Mouse (Mus musculus) CH12.LX (cell line): ENCODE results near the gene Hist1h2ba. TPM values are rescaled to one million over a fixed set of nuclear protein-coding genes. Genes with fewer than 3 reads are reported as not detected.

ENCODE experiments used
- DNase-seq: peaks from one replicate; pipeline ENCODE4 v3.0.0-alpha.2; 2013; ENCODE audit errors: extremely low read depth
- H3K27ac ChIP-seq: 2 replicates; pipeline ENCODE4 v1.5.1; 2012; ENCODE audit warnings: low read depth, mild to moderate bottlenecking, control low read depth, moderate library complexity; ENCODE audit not compliant: insufficient read depth
- H3K27me3 ChIP-seq: replicated peaks from 2 replicates; pipeline ENCODE3; 2012; ENCODE audit warnings: inconsistent platforms
- H3K36me3 ChIP-seq, 2 experiments: replicated peaks in 1 of 2; 2 replicates each; pipeline versions ENCODE3 to v1.6.1; 2012; ENCODE audit warnings: inconsistent platforms in 1 of 2, low read length in 1 of 2, mild to moderate bottlenecking in 1 of 2, mixed read lengths in 1 of 2, moderate library complexity in 1 of 2; ENCODE audit not compliant: control insufficient read depth in 1 of 2, insufficient read depth in 1 of 2
- H3K4me1 ChIP-seq, 2 experiments: 2 replicates each; pipeline ENCODE4 v1.6.1; 2012; ENCODE audit warnings: inconsistent platforms in 1 of 2, moderate library complexity in 1 of 2; ENCODE audit not compliant: insufficient read depth in 2 of 2, control insufficient read depth in 1 of 2
- H3K4me2 ChIP-seq: 2 replicates; pipeline ENCODE4 v1.6.1; 2012; ENCODE audit warnings: low read depth, mild to moderate bottlenecking, control low read depth; ENCODE audit not compliant: poor library complexity, insufficient read depth, severe bottlenecking
- H3K4me3 ChIP-seq, 3 experiments: fragments of 150-350 bp in 1 of 3; sonication (generic) in 1 of 3; replicated peaks in 1 of 3; 2 replicates each; pipeline versions ENCODE3 to v1.5.1; 2011 to 2012; ENCODE audit warnings: low read depth in 2 of 3, low read length in 2 of 3, mild to moderate bottlenecking in 2 of 3, moderate library complexity in 2 of 3, control low read depth in 1 of 3, improper control_type of control experiment in 1 of 3, inconsistent platforms in 1 of 3, mixed read lengths in 1 of 3; ENCODE audit not compliant: poor library complexity in 1 of 3
- H3K79me2 ChIP-seq: replicated peaks from 2 replicates; pipeline ENCODE4 v1.6.1; 2012; ENCODE audit warnings: mild to moderate bottlenecking, moderate library complexity; ENCODE audit not compliant: control insufficient read depth, poor library complexity, insufficient read depth, severe bottlenecking; ENCODE audit errors: extremely low read depth
- H3K9ac ChIP-seq: 2 replicates; pipeline ENCODE4 v1.6.1; 2012; ENCODE audit warnings: low read depth, mild to moderate bottlenecking, control low read depth, moderate library complexity; ENCODE audit not compliant: insufficient read depth
- H3K9me3 ChIP-seq: replicated peaks from 2 replicates; pipeline ENCODE3; 2012; ENCODE audit warnings: low read length, inconsistent platforms, mixed read lengths
- CHD1 ChIP-seq: IDR thresholded peaks from 2 replicates; pipeline ENCODE4 v1.6.1; 2012; ENCODE audit warnings: low read depth, low read length, improper control_type of control experiment, inconsistent platforms
- CHD2 ChIP-seq: IDR thresholded peaks from 2 replicates; pipeline ENCODE4 v1.6.1; 2011; ENCODE audit warnings: low read length, improper control_type of control experiment
- CTCF ChIP-seq, 2 experiments: IDR thresholded peaks in 1 of 2; conservative IDR thresholded peaks in 1 of 2; 2 replicates each; pipeline ENCODE4 v1.5.1; 2011 to 2012; ENCODE audit warnings: low read depth in 2 of 2, low read length in 2 of 2, improper control_type of control experiment in 1 of 2, inconsistent platforms in 1 of 2, mild to moderate bottlenecking in 1 of 2, moderate library complexity in 1 of 2
- E2F4 ChIP-seq: IDR thresholded peaks from 2 replicates; pipeline ENCODE4 v1.6.1; 2011; ENCODE audit warnings: low read depth, low read length, improper control_type of control experiment; ENCODE audit not compliant: insufficient replicate concordance
- EP300 ChIP-seq: IDR thresholded peaks from 2 replicates; pipeline ENCODE4 v1.6.1; 2011; ENCODE audit warnings: low read length, improper control_type of control experiment
- ETS1 ChIP-seq: conservative IDR thresholded peaks from 2 replicates; pipeline ENCODE4 v1.6.1; 2012; ENCODE audit warnings: low read depth, mild to moderate bottlenecking, inconsistent platforms, low read length, improper control_type of control experiment, moderate library complexity
- JUND ChIP-seq: conservative IDR thresholded peaks from 2 replicates; pipeline ENCODE4 v1.6.1; 2011; ENCODE audit warnings: low read depth, low read length, improper control_type of control experiment
- KAT2A ChIP-seq: IDR thresholded peaks from 2 replicates; pipeline ENCODE4 v1.6.1; 2012; ENCODE audit warnings: low read length, improper control_type of control experiment, inconsistent platforms; ENCODE audit not compliant: insufficient replicate concordance
- MAZ ChIP-seq: IDR thresholded peaks from 2 replicates; pipeline ENCODE4 v1.6.1; 2012; ENCODE audit warnings: low read depth, mild to moderate bottlenecking, inconsistent platforms, low read length, improper control_type of control experiment, moderate library complexity
- MEF2A ChIP-seq: IDR thresholded peaks from 2 replicates; pipeline ENCODE4 v1.6.1; 2014; ENCODE audit warnings: low read depth, mild to moderate bottlenecking, inconsistent platforms, low read length, improper control_type of control experiment, borderline replicate concordance
- MXI1 ChIP-seq: IDR thresholded peaks from 2 replicates; pipeline ENCODE4 v1.6.1; 2011; ENCODE audit warnings: mild to moderate bottlenecking, low read depth, low read length, improper control_type of control experiment
- NELFE ChIP-seq: IDR thresholded peaks from 2 replicates; pipeline ENCODE4 v1.6.1; 2011; ENCODE audit warnings: low read depth, low read length, improper control_type of control experiment
- PAX5 ChIP-seq: IDR thresholded peaks from 2 replicates; pipeline ENCODE4 v1.6.1; 2012; ENCODE audit warnings: low read length, inconsistent platforms, mixed read lengths
- TBP ChIP-seq: conservative IDR thresholded peaks from 2 replicates; pipeline ENCODE4 v1.6.1; 2011; ENCODE audit warnings: low read depth, low read length, improper control_type of control experiment
- TCF12 ChIP-seq: IDR thresholded peaks from 2 replicates; pipeline ENCODE4 v1.6.1; 2014; ENCODE audit warnings: low read depth, mild to moderate bottlenecking, inconsistent platforms, low read length, improper control_type of control experiment
- UBTF ChIP-seq: IDR thresholded peaks from 2 replicates; pipeline ENCODE4 v1.6.1; 2012; ENCODE audit warnings: low read depth, mild to moderate bottlenecking, inconsistent platforms, low read length, improper control_type of control experiment, moderate library complexity
- USF1 ChIP-seq: IDR thresholded peaks from 2 replicates; pipeline ENCODE4 v1.6.1; 2014; ENCODE audit warnings: low read depth, mild to moderate bottlenecking, inconsistent platforms, low read length, improper control_type of control experiment
- ZC3H11A ChIP-seq: IDR thresholded peaks from 2 replicates; pipeline ENCODE4 v1.6.1; 2012; ENCODE audit warnings: low read depth, mild to moderate bottlenecking, inconsistent platforms, low read length, improper control_type of control experiment
- ZMIZ1 ChIP-seq: IDR thresholded peaks from 2 replicates; pipeline ENCODE4 v1.6.1; 2012; ENCODE audit warnings: low read depth, mild to moderate bottlenecking, inconsistent platforms, low read length, improper control_type of control experiment
- dilution Hi-C: fragments of 300-500 bp; cut with MboI; formaldehyde crosslinking; loops from 2 replicates; pipeline ENCODE4 v1.14.3; 2020; ENCODE audit warnings: low sequenced_read_pairs; ENCODE audit not compliant: extremely low pct_unique_long_range_greater_than_20kb, extremely low pct_ligation_motif_present
- in situ Hi-C: fragments of 300-500 bp; cut with MboI; formaldehyde crosslinking; loops from 3 replicates; pipeline ENCODE4 v1.14.3; 2019; ENCODE audit warnings: low sequenced_read_pairs, low pct_ligation_motif_present, low pct_unique_long_range_greater_than_20kb, mixed read lengths
- polyA plus RNA-seq: library from polyadenylated mRNA; unstranded; fragments of >175 nt; gene quantifications from 2 replicates; pipeline ENCODE4 v1.2.1, GENCODE M21; 2012; ENCODE audit warnings: low read depth; ENCODE audit not compliant: insufficient read length
- total RNA-seq, 2 experiments: library from RNA; depleted of rRNA; stranded (reverse); fragments of 300-350 nt in 1 of 2; fragments of >200 nt in 1 of 2; gene quantifications; 2 replicates each; pipeline ENCODE4 v1.2.3; 2012 to 2014

Gene Hist1h2ba
- total and polyA plus RNA-seq, 3 experiments, result not detected

- in situ Hi-C loops, result no loop called here
- no peak overlapping the region for H3K4me3 ChIP-seq
- H3K36me3 ChIP-seq, result no peaks in the 10 kb centered on the region
- no peak overlapping the region for H3K27ac ChIP-seq
- no peaks in the 10 kb centered on the region for H3K79me2 ChIP-seq
- DNase-seq, result no peak
- TF ChIP-seq CTCF (conservative IDR thresholded peaks at IDR 0.05 in 1 of 2, IDR thresholded peaks at IDR 0.05 in 1 of 2; ENCODE audit: low read depth in 2 of 2, low read length in 2 of 2) (no peak), E2F4 (no peak), TBP (no peak), KAT2A (no peak), JUND (no peak), MEF2A (no peak), NELFE (no peak), EP300 (no peak), PAX5 (no peak), MXI1 (no peak), ETS1 (no peak), CHD2 (no peak)
- TF ChIP-seq, all 38 proteins: peak for 0
- Histone ChIP-seq H3K4me2 (no peak overlapping the region), H3K4me1 (no peaks in the 10 kb centered on the region), H3K9ac (no peak overlapping the region), H3K9me3 (no peaks in the 10 kb centered on the region), H3K27me3 (no peaks in the 10 kb centered on the region)
- dilution Hi-C loops, result no loop called here
Observed at GRCm38 (mm10) chr13:23898242-23898641, 35.7 kb downstream of the Hist1h2ba start.

DNA sequence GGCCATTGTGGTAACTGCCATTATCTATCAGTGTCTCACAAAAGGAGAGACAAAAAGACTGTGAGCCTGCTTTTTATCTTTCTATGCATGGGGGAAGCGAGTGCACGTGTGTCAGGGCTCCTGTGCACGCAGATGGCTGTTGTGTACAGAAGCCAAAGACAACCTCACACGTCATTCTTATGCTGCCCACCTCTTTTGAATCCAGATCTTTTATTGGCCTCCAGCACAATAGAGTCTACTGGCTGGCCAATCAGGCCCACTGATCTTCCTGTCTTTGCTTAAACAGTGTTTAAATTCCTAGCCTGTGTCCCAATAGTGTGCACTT is 40.7 kb downstream of the Hist1h2ba start:
- H3K27me3 ChIP-seq, result no peaks in the 10 kb centered on the region
- TF ChIP-seq ZMIZ1 (no peak), UBTF (no peak), USF1 (no peak), MXI1 (no peak), KAT2A (no peak), ZC3H11A (no peak), TCF12 (no peak), CHD1 (no peak), CTCF (conservative IDR thresholded peaks at IDR 0.05 in 1 of 2, IDR thresholded peaks at IDR 0.05 in 1 of 2; ENCODE audit: low read depth in 2 of 2, low read length in 2 of 2) (no peak), MAZ (no peak)
- TF ChIP-seq, all 38 proteins: peak for 0
- Histone ChIP-seq H3K4me2 (no peak overlapping the region), H3K9ac (no peak overlapping the region), H3K36me3 (no peaks in the 10 kb centered on the region), H3K79me2 (no peaks in the 10 kb centered on the region), H3K4me3 (no peak overlapping the region), H3K4me1 (no peaks in the 10 kb centered on the region; a peak in 1 of 4 replicates), H3K27ac (no peak overlapping the region), H3K9me3 (no peaks in the 10 kb centered on the region)
- dilution Hi-C loops (no loop called here), in situ Hi-C loops (no loop called here)
- no peak for DNase-seq
